Mouse (Mus musculus): Measurements from ENCODE around the gene Knstrn.

Gene Knstrn

DNA sequence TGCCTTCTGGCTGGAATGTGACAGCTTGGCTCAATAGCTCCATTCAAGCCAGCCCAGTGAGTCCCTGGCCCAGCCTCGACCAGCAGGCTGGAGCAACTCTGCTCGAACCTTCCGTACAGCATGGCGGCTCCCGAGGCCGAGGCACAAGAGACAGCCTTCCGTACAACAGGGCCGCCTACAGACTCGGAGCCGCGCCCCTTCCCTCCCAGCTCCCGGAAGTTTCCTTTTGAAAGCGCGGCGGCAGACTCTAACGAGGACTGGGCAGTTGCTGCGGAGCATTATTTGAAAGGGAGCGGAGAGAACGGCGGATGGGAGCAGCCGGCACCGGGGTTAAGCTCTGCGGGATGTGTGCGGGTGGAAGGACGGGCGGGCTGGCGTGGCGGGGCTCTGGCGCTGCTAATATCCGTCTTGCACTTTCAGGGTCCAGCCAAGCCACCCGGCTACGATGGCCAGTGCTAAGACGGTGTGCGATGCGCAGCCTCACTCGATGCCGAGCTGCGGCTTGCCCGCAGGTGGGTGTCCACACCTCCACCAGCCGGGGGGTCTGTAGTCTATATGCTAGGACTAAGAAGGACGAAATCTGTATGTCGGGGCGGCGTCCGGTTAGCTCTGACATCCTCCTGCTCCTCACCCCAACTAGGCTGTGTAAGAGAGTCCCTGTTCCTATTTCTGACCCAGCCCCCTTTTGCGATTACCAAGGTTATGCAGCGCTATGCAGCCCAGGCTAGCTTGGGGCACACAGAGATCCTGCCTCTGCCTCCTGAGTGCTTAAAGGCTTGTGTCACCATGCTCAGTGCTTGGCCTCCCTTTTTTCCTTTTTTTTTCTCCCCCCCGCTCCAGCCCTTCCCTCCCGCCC is at the start of gene Knstrn:
Gene Knstrn (plus strand): TSS at position 23 of the 856 bp plus-strand sequence.
- DNase-seq (ENCODE audit: low spot score): peak; percentile 91

DNA sequence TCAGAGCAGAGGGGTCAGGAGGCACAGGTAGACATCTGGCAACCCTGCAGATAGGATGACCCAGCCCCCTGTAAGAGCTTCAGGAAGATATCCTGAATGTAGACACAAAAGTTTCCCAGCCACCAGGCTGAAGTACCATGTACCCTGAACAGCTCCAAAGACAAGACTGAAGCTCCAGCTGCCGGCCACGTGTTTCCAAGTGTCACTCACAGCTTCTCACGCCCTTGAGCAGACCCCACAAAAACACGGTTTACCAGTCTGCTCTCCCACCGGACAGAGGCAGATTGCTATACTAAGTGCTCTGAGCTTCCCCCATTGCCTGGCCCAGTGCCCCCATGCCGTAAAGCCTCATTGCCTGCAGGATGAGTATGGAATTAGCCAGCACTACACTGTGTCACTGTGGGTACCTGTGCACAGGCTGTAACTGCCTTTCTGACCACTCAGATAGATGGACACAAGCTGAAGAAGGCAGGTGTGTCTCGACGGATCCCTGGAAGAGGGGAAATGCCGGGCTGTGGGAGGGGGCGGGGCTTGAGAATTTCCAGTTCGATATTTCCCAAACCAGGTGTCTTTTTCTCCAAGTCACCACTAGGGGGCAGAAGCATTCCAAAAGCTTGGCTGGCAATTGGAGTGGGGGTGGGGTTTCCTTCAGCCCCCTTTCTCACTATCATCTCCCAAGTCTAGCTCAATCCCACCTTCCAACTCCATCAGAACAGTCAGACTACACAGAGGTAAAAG is 49.5 kb upstream of the Knstrn start:
- no peak for DNase-seq (ENCODE audit: low spot score)

DNA sequence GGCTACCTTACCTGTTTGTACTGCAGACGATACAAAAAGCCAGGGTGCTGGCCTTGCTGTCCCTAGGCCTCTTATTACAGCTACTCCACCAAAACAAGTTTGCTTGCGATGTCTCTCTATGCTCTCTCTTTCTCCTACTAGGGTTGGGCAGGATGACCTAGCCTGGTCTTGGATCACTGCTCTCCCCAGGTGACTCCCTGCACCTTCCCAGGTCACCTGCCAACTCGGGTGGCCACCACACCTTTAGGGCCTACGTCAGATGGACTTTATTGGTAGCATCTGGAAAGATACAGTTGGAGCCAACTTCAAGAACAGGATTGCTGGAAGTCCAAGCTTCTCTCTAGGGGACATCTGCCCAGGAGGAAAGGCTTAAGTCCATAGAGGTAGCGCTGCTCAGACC is 48.9 kb upstream of the Knstrn start:
- no peak for DNase-seq (ENCODE audit: low spot score)

DNA sequence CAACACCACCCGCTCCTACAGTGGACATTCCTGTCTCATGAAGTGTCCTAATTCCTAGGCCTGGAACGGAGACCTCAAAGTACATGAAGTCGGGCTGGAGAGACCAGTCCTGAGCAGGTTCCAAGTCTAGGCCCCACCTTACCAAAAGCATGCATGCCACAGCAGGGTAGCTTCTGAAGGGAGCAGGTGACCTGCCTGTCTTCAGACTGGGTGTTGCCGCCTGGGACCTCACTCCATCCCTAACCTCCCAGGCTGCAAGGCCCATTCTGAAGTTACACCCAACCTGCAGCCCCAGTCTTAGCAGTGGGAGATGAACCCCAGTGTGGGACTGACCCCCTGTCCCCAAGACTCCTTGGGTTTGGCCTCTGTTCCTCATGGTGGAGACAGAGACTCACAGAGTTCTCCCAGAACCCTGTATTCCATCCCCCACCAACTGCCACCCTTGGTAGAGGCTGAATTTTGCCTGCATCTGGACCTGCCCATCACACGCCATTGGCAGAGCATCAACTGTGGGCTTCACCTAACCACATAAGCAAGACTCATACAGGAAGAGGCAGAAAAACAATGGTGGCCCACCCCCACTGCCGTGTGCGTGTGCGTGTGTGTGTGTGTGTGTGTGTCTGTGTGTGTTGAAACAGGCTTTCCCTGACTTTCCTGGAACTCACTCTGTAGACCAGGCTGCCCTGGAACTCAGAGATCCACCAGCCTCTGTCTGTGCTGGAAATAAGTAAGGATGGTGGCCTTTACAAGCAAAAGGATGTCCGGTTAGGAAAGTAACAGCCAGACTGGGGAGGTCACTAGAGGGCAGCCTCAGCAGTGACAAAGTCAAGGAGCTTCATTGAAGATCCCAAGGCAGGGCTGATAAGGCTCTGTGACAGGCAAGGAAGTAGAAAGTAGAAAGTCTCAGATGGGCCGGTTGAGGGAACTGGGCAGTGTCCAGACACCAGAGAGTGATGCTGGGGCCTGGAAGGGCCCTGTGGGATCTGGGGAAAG is 47.5 kb upstream of the Knstrn start:
- no peak for DNase-seq (ENCODE audit: low spot score)

DNA sequence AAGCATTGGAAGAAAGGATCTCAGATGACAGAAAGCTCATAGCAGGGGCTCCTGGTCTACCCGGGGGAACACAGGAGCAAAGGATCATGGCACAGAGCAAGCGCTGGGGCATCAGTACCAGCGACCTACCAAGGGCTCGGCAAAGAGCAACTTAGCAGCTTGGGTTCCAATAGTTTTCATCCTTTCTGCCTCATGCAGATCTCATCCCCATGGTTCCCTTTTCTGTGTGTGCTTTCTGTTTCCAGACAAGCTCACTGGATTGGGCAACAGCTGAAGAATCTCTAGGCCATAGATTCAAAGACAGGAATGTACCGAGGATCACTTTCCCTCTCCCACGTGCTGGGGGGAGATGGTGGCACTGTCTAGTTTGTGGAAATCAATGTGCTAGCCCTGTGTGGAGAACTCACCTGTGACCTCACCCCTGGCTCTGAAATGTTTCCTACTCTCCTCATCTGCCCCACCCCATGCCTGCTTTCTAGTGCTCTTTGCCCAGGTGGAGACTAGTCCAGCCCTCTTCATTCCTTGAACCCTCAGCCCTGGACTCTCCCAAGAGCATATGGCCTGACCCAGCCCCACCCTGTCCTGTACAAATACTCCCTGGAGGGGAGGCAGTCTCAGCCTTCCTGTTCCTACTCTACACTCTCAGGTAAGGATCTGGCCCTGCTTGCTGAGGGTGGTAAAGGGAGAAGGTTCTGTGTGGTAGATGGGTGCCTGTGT is 41.5 kb upstream of the Knstrn start, which contains the start of gene Phgr1:
Gene Phgr1 (plus strand): TSS at position 612 of the 717 bp plus-strand sequence.
- DNase-seq (ENCODE audit: low spot score): no peak

DNA sequence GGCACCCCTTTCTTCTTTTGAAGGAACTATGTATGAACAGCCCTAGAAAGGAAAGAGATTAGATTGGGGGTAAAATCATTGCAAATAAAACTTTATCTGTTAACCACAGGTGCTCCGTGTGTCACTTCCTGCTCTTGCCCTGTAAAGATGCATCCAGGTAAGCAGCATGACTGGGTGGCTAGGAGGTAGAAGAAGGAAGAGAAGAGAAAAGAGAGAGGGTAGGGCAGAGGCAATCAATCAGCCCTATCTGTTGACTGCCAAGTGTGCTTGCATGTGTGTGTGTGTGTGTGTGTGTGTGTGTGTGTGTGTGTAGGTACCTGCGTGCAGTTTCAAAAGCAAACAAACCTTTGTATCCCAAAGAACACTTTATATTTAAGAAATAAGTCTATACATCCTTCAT is 39.3 kb upstream of the Knstrn start:
- DNase-seq (ENCODE audit: low spot score): no peak

DNA sequence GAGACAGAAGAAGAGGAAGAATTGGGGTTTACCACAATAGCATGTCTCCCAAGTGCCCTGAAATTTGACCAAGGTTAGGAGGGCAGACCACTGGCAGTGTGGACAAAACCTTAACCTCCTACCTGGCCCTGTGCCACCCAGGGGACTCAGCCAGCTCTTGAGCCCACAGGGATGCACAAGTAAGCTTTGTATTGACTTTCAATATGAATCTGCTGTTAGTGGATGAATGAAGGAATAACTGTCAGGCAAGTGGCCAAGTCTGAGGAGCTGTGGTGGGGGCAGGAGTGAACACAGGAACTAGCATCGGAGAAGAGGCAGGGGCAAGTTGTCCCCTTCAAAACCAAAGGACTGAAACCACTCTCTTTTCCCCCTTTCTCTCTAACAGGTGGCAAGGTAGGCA is 38.4 kb upstream of the Knstrn start:
- no peak for DNase-seq (ENCODE audit: low spot score)

DNA sequence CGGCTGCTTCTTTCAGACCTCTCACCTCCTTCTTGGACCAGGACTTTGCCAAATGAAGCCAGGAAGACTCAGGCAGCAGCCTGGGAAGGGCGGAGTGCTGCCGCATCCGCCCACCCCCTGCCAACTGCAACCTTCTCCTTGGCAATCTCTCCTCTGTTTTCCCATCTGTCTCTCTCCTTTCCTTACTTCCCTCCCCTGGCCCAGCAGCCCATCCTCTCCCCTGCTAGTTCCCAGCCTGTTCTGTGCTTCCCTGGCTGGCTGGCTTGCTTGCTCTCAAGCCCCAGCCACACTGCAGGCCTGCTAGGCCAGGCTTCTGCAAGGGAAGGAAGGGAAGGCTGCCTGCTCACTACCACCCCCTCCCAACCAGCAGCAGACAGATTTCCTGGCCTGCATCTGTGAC is 38.0 kb upstream of the Knstrn start:
- no peak for DNase-seq (ENCODE audit: low spot score)

DNA sequence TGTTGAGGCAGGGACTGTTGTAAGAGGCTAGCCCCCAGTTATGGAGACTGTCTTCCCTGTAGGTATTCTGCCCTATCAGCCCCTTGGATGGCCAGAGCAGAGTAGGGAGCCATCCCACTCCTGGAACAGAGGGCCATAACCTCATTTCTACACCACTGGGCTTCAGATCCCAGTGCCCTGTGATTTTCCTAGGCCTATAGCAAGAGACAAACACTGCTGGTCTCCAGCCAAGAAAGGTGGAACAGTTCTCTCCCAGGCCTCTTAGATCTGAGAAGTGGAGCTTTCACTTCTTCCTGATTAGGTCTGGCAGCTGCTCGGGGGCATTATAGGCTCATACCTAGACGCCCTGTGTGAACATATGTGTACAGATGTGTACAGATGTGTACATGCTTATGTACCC is 37.5 kb upstream of the Knstrn start:
- no peak for DNase-seq (ENCODE audit: low spot score)

DNA sequence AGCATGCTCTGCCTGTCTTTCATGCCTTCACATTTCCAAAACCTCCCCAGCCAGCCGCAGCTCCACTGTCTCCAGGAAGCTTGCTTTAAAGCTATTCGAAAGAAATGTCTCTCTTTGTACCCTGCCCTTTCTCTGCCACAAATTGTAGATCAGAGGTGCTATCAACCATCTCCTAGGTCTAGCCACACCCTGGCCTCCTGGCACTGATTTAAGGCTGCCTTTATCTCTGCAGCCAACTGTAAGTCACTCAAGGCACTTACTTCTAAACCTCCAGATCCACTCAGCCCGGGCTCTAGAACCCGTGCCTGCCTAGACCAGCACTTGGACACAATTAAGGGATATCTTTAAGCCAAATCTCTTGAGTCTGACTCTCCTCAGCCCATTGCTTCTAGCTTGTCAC is 35.4 kb upstream of the Knstrn start:
- DNase-seq (ENCODE audit: low spot score): no peak

DNA sequence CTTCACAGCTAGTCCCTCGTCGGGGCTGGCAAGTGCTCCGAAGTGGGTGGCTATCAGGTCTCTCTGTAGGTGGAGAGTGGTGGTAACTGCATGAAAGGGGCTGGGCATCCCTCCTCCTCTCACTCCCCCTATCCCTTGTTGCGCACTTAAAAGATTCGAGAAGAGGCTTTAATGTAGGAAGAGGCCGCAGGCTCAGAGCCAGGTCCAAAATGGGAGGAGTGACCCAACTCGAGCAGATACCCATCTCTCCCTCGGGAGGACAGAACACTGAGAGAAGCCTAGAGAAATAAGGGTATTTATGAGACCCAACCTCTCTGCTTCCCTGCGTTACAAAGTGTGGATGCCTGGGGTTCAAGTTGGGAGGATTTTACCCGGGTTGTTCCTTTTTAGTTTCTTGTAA is 34.7 kb upstream of the Knstrn start:
- DNase-seq (ENCODE audit: low spot score): no peak

DNA sequence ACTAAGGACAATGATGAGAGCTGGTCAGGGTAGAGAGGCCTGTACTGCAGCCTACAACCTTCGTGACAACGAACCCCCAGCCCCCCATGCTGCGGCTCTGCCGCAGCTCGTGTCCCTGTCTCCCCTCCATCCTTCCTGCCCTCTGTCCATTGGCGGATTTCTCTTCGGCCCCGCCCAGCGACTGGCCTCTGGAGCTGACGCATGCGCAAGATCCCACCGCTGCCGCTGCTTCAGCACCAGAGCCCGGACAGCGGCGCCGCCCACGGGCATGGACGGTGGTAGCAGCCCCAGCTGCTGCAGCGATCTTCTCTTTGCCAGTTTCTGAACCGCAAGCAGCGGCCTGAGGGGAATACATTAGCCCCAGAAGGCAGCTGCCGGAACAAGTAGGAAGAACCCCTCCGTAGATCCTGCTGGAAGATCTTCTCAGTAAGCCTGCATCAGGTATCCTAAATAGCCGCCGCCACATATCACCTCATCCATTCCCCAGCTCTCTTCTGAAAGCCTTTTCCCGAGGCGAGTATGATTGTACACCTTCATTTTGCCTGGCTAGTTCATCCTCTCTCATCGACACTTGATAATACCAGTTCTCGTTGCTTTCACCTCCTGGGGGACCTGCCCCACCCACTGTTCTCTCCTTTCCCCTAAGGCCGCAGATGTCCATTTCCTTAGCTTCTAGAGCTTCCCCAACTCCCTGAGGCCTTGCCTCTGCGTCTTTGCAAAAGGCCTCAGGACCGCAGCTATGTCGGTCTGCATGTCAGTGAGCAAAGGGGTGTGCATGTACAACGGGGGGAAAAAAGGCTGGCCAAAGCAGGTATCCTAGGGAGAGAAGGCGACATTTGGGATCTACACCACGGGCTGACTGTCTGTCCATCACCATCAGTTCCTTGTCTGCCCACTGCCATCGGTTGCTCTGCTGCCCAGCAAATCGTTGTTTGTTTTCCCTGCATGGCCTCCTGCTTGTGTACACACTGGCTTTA is 34.0 kb upstream of the Knstrn start, which contains the start of gene Disp2:
Gene Disp2 (plus strand): TSS at position 216 of the 977 bp plus-strand sequence.
- DNase-seq (ENCODE audit: low spot score): peak; percentile 94

DNA sequence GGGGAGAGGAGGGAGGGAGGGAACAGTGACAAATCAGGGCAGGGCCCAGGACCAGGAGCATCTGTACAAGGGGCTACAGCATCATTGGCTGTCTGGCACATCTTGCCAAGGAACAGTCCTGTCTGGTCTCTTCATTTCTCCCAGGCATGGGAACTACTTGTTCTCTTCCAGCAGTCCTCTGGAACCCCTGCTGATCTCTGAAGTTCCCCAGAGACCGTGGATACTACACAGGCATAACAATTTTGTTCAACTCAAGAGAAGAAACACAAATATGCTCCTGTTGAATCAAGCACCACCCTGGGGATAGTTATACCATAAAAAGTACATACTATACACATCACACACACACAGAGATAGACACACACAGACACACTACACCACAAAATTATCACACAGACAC is 32.7 kb upstream of the Knstrn start:
- DNase-seq (ENCODE audit: low spot score): no peak

DNA sequence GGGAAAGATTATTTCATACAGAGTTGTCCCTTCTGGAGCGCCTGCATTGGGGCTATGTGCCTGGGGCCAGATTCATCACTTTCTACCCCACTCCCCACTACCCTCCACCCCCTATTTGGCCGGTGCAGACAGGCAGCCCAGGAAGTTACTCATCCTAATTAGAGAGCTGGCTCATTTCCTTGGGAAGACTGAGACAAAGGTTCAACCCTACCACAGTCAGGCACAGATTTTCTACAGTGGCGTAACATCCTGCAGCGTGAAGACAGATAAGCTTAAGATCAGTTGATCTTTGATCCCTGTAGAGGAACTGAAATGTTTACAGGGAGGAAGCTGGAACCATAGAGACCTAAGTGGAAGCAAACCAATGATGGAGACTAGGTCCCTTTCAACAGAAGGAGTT is 31.5 kb upstream of the Knstrn start:
- DNase-seq (ENCODE audit: low spot score): no peak

DNA sequence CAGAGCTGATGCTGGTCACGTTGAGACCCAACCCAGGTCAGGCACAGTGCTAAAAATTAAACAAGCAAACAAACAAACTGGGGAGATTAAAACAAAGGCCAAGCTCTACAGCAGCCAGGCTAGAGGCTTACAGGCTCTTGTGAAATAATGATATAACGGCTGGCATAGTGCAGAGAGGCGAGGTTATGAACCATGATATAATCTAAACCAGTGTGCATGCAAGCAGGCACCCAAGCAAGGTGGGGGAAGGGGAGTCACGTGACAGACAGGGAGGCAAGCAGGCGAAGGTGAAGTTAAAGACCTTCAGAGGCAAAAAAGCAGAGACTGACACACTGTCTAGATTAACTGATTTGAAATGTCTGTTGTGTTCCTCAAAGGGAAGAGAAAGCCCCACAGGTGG is 30.7 kb upstream of the Knstrn start:
- no peak for DNase-seq (ENCODE audit: low spot score)

DNA sequence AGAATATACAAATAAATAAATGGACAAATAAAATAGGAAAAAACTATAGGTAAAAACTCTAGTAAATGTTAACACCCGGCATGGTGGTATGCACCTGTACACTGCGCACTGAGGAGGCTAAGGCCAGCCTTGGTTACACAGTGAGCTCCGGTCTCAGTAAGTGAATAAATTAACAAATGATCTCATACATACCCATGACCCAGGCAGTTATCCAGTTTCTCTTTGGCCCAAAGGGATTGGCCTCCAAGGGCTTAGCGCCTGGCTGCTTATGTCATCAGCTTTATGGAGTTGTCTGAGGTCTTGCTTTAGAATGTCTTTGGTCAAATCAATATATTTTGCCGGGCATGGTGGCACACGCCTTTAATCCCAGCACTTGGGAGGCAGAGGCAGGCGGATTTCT is 30.1 kb upstream of the Knstrn start:
- no peak for DNase-seq (ENCODE audit: low spot score)

DNA sequence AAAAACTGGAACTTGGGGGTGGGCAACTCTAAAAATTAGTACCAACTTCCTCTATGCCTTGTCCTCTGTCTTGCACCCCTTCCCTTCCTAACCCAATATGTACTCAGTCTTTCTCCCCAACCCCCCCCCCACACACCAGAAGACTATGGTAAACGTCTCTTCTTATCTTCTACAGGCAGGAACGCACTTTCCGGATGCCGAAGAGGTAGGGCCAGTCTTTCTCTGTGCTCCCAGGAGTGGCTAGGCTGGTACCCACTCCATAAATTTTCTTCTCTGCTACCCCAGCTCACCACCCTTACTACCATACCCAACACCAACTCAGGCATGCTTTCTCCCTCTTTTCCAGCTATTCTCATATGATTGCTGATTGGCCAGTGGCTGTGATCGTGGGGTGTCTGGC is 27.3 kb upstream of the Knstrn start:
- DNase-seq (ENCODE audit: low spot score): no peak

DNA sequence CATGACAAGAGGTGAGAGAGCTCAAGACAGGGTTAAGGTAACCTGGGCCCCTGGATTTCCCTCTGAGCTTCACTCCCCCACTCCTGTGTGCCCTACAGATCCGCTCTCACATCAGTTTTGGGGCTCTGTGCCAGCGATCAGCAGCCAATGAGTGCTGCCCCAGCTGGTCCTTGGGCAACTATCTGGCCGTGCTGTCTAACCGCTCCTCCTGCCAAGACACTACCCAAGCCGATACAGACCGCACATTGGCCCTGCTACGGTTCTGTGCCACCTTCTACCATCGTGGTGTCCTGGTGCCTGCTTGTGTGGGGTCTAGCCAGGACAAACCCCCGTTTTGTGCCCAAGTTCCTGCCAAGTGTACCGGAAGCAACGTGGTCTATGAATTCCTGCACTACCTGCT is 24.3 kb upstream of the Knstrn start:
- no peak for DNase-seq (ENCODE audit: low spot score)

DNA sequence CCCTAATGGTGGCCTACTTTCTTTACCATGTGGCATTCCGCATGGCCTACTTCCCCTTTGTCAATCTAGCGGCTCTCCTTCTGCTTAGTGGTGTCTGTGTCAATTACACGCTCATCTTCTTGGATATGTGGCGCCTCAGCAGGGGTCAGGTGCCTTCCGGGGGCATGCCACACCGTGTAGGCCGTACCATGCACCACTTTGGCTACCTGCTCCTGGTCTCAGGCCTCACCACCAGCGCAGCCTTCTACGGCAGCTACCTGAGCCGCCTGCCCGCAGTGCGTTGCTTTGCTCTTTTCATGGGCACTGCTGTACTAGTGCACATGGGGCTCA is 23.6 kb upstream of the Knstrn start:
- no peak for DNase-seq (ENCODE audit: low spot score)
